Mouse (Mus musculus) cerebellum, postnatal 4 days (tissue): ENCODE measurements around the gene Hmg20b.
A peak's percentile ranks its signal among the peaks of the same experiment; 100 is the strongest.

Source experiments
- DNase-seq, 2 experiments: peaks; one replicate each; pipeline ENCODE4 v3.0.0; 2022; ENCODE audit warnings: low spot score in 2 of 2, mixed read lengths in 1 of 2

The Hmg20b gene

GRCm38 (mm10) chr10:81354738-81355477 is 4.6 kb upstream of the Hmg20b start:
- DNase-seq, result no peak

- DNase-seq, result no peak
Measured at GRCm38 (mm10) chr10:81351678-81352291, 1.5 kb upstream of the Hmg20b start.

GRCm38 (mm10) chr10:81349961-81350350 is 324 bp downstream of the Hmg20b start:
- no peak for DNase-seq

GRCm38 (mm10) chr10:81349146-81349545 is 1.1 kb downstream of the Hmg20b start:
- no peak for DNase-seq

GRCm38 (mm10) chr10:81346453-81347067 is 3.7 kb downstream of the Hmg20b start:
- peak in 1 of 2 experiments; percentile 54 for DNase-seq

GRCm38 (mm10) chr10:81345162-81345534 is 5.1 kb downstream of the Hmg20b start:
- no peak for DNase-seq

- DNase-seq, result no peak
Measured at GRCm38 (mm10) chr10:81344421-81345161, 5.7 kb downstream of the Hmg20b start.

- DNase-seq, result no peak
Measured at GRCm38 (mm10) chr10:81342686-81343505, 7.4 kb downstream of the Hmg20b start, which contains the start of gene Gipc3. TSS of gene Gipc3 (minus strand) at chr10:81343266.

GRCm38 (mm10) chr10:81341333-81341949 is 8.8 kb downstream of the Hmg20b start:
- peak in 1 of 2 experiments; percentile 78 for DNase-seq

GRCm38 (mm10) chr10:81340551-81341332 is 9.5 kb downstream of the Hmg20b start:
- DNase-seq, result no peak

GRCm38 (mm10) chr10:81336558-81336957 is 13.7 kb downstream of the Hmg20b start:
- no peak for DNase-seq

GRCm38 (mm10) chr10:81335393-81336340 is 14.6 kb downstream of the Hmg20b start:
- no peak for DNase-seq

- no peak for DNase-seq
Measured at GRCm38 (mm10) chr10:81334324-81334723, 16.0 kb downstream of the Hmg20b start.

GRCm38 (mm10) chr10:81332277-81332676 is 18.0 kb downstream of the Hmg20b start:
- DNase-seq, result no peak

- DNase-seq, result no peak
Measured at GRCm38 (mm10) chr10:81330007-81330406, 20.3 kb downstream of the Hmg20b start.

GRCm38 (mm10) chr10:81329194-81329975 is 20.9 kb downstream of the Hmg20b start:
- no peak for DNase-seq

- DNase-seq, result no peak
Measured at GRCm38 (mm10) chr10:81328386-81328785, 21.9 kb downstream of the Hmg20b start, which contains the start of gene Tbxa2r. TSS of gene Tbxa2r (plus strand) at chr10:81328731.

- no peak for DNase-seq
Measured at GRCm38 (mm10) chr10:81327959-81328358, 22.3 kb downstream of the Hmg20b start.
